Mouse (Mus musculus) adrenal gland, adult 8-10 months (tissue): Measurements from ENCODE around the gene Slc9a1. TPM values are rescaled to one million over a fixed set of nuclear protein-coding genes. Genes with fewer than 3 reads are reported as not detected.

Source experiments
- DNase-seq: peaks from one replicate; pipeline ENCODE4 v3.0.0; 2022
- total RNA-seq, 4 experiments: library from RNA; stranded (reverse); gene quantifications; 2 replicates each; pipeline ENCODE4 v1.2.4; 2022

Slc9a1 gene
- total RNA-seq, 4 experiments from 2014 or later = 50.3 to 83.2 (median 63.5) TPM

DNA sequence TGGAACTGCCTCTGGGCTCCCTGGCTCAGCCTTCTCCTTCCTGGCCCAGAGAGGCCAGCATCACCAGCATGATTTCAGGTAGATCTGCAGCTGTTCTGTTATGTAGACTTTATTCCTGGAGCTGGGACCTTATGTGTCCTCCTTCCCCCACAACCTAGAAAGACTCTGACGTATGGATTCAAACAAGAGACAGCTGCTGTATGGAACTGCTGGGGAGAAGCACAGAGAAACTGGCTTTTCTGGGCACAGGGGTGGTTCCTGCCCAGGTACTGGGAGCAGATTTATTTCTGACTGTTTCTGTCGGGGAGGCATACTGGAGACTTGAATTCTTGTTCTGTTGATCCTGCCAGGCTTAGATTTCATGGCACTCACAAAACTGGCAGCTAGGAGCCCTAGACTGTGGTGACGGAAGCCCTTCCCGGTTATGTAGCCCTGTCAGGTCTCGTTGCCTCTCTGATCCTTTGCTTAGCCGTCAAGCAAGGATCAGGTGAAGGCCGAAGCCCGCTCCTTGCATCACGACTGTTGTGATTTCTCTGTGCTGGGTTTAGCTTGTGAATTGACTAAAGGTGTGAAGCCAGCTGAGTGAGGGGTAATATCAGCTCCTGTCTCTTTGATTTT is 34.2 kb downstream of the Slc9a1 start:
- DNase-seq = no peak

DNA sequence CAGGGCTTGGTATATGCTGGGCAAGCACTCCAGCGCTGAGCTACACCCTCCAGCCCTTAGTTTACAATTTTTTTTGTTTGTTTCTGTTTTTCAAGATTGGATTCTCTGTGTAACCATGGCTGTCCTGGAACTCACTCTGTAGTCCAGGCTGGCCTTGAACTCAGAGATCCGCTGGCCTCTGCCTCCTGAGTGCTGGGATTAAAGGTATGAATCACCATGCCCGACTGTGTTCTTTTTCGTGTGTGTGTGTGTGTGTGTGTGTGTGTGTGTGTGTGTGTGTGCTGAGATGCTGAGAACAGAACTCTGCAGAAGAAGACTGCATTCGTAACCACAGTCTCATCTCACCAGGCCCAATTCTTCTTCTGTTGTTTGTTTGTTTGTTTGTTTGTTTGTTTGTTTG is 34.8 kb downstream of the Slc9a1 start:
- DNase-seq = no peak

DNA sequence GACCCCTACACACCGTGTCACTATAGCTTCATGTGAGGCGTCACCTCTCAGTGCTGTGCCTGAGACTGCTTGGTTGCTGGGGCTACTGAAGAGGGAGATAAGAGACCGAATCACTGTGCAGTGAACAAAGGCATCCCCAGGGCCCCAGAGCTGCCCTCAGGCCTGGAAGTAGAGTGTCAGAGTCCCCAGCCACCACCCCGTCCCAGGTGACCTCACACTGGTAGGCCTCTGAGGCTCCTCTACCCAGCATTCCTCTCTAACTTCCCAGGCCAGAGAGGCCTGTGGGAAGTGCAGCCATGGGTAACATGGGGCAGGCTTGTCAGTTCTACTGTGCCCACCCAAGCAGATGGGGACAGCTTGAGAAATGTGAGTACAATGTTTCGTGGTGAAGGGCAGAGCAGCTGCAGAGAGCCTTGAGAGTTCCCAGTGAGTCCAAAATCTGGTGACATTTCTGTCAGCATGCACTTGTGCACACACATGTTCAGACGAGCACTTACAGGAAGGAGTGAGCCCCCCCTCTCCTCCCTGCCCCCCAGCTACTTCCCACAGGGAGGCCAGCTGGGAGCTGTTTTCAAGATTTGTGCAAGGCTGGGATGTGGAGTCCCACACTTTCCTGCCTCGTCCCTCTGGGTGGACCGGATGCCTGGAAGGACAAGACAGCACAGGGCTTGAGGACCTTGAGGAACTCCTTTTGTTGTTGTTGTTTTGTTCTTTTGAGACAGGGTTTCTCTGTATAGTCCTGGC is 37.0 kb downstream of the Slc9a1 start:
- DNase-seq = no peak

DNA sequence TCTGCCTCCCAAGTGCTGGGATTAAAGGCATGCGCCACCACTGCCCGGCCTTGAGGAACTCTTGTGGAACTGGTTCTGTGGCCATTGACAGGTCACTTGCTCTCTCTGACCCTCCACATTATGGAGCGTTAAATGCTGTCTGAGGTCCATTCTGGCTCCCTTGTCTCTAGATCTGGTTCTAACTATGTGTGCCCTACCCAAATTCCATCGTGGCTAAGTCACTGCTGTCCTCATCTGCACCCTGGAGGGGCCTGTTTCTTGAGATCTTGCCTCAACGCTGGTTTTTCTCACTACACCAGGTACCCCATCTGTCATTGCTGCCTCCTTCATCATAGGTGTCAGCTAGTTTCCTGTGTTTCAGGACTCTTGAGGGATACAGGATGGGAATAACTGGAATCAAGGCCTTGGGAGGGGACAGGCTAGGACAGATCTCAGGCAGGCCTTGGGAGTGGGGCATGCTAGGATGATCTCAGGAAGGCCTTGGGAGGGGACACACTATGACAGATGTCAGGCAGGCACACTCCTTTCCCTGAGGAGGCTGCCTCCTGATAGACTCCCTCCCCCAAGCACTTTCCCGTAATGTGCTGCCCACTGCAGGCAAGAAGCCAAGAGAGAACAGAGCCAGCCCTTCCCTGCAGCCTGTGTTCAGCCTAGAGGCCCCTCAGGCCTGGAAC is 37.7 kb downstream of the Slc9a1 start:
- peak; percentile 71 for DNase-seq

DNA sequence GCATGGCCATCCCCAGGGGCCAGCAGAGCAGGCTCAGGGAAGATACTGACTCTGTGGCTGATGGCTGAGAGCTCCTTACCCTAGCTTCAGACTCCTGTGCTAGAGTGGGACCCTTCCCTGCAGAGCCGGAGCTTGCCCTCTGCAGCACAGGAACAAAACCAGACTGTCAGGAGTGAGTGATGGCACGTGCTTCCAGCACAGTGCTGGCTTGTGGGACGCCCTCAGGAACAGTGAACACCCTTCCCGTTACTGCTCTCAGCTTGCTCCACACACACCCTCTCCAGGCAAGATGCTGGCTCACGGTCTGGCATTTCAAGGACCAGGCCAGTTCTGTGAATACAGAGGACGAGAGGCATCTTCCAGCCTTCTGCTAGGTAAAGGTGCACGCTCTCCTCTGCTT is 38.5 kb downstream of the Slc9a1 start:
- no peak for DNase-seq

DNA sequence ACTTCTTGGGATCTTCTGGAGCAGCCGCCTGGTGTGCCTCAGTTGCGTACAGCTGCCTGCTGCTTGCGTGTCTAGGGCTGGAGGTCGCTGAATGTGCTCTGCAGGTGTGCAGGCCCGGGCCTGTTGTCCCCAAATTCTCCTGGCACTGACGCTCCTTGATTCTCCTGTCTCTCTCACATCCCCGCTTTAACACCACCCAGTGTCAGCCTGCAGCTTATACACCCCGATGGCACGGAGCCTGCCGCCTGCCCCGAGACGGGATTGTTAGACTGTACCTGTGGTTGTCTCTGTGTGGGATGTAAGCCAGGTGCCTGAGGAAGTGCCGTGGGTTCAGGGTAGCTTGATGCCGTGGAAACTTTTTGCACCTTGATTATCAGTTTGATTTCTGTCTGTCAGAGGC is 41.5 kb downstream of the Slc9a1 start:
- DNase-seq = no peak

DNA sequence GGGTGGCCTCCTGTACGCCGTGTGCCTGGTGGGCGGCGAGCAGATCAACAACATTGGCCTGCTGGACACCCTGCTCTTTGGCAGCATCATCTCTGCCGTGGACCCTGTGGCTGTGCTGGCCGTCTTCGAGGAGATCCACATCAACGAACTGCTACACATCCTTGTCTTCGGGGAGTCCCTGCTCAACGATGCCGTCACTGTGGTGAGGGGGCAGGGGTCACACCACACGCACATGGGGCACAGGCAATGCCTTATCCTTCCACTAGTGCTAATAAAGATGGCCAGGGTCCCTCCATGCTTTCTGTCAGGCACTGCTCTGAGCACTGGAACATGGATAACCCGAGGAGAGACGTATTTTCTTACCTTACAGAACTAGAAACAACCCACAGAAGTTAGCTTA is 42.6 kb downstream of the Slc9a1 start:
- DNase-seq = no peak

DNA sequence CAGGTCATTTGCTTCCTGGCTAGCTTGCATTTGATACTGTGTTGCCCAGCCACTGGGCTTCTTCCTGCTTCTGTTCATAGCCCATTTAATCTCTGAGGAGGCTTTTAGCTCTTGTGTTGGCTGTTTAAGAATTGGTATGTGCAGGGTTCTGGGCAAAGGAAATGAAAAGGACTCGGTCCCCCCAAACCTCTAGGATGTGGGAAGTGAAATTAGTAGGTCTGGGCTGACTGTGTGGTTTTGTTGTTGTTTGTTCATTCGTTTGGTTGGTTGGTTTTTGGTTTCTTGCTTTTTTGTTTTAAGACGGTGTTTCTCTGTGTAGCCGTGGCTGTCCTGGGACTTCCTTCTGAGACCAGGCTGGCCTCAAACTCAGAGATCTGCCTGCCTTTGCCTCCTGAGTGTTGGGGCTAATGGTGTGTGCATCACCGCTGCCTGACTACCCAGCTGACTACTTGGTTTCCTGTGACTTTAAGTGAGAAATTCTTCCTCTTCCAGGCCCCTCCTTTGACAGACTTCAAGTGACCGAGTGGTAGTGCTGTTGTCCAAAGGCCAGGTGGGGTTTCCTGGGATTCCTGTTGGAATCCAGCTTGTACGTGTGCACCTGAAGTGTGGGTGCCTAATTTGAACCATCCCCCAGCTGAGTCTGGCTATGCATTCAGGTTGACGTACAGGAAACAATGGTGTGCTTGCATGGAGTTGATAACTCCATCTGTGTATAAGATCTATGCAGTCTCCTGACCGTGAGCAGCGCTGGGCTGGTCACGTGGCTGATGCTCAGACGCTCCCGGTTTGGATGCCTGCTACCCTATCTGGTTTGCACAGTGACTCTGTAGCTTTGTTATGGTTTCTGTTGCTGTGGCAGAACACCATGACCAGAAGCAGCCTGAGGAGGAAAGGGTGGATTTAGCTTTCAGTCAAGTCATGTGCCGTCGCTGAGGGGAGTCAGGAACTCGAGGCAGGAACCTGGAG is 43.4 kb downstream of the Slc9a1 start:
- no peak for DNase-seq

DNA sequence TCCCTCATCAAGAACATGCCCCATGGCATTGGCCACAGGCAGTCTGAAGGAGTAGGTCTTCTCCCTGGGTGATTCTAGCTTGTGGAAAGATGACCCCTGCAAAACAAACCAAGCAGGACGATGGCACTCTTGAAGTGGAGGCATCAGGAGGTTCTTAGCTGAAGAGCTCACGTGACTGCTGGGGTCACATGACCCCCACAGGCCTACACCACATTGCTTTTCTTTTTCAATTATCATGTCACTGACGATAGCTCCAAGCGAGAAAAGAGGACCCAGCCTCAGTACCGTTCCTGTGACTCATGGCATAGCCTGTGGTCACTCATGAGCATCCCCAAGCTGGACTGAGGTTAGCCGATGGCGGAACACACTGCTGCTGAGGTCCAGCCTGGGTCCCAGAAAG is 44.1 kb downstream of the Slc9a1 start:
- no peak for DNase-seq

DNA sequence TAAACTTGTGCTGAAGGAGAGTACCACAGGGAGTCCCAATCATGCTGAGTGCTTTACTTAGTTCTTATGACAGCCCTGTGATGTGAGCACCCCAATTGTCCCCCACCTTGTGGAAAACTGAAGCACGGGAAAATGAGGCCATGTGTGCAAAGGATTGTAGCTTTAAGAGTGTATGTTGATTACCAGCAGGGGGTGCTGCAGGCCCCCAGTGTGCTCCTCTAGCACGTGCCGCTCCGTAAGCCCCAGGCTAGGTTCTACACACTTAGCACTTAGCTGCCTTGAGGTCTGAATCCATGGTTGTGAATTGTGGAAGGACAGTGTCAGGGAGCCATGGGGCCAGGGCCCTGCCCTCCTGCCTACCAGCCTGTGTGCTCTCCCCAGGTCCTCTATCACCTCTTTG is 45.4 kb downstream of the Slc9a1 start:
- no peak for DNase-seq

DNA sequence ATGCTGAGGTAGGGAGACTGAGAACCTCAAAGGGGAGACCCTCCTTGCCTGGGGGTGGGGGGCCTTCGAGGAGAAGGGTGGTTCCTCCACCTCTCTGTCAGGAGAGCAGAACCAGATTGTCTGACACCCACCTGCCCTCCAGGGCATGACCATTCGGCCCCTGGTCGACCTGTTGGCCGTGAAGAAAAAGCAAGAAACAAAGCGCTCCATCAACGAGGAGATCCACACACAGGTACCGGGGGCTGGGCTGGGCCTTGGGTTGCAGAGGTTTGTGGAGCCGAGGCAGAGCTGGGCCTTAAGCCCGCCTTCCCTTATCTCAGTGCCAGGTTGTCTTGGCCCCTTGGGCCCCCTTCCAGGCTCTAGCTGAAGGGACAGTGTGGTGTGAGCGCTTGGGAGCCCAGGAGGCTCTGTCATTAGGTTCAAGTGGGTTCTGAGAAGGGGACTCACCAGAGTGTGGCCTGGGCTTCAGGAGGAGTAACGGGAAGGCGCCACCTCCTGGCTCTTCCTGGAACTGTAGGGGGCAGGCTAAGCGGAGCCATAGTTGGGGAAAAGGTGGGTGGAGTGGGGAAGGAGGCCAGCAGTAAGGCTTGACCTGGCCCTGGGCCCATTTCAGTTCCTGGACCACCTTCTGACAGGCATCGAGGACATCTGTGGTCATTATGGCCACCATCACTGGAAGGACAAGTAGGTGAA is 50.0 kb downstream of the Slc9a1 start:
- no peak for DNase-seq

DNA sequence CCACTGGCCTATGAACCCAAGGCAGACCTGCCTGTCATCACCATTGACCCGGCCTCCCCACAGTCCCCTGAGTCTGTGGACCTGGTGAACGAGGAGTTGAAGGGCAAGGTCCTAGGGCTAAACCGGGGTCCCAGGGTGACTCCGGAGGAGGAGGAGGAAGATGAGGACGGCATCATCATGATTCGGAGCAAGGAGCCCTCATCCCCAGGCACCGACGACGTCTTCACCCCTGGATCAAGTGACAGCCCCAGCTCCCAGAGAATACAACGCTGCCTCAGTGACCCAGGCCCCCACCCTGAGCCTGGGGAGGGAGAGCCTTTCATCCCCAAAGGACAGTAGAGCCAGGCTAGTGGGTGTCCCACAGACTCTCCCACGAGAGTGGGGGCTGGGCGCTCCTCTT is 52.5 kb downstream of the Slc9a1 start:
- no peak for DNase-seq

DNA sequence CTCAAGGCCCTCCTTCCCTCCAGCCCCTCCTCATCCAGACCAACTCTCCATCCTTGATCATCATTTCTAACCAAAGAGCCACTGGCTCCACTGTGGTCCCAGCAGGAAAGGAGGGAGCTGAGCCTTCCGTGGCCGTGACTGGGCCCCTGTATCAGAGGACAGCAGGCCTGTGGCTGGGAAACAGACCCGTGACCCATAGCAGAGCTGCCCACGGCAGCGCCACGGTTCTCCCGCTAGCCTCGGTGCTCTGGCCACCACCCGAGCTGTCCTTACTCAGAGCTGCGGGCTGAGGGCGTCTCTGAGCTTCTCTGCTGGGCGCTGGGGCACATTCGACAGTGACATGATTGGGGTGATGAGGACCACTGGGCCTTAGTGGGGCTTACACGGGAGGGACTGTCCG is 53.1 kb downstream of the Slc9a1 start:
- no peak for DNase-seq

DNA sequence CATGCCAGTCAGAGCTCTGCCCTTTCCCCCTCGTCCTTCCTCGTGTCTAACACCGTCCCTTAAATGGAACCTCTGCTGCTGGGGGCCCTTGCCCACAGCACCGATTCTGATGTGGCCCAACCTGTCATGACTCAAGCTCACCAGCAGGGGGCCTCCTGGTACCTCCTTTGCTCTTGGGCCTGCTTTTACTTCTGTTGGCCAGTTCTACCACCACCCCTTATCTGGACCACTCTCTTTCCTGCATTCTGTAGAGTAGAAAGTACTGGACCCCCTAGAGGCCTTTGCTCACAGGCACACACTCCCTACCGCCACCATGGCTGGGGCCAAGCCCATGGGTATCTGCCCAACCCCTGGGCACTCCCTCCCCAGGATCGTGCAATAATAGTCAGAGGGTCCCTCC is 53.6 kb downstream of the Slc9a1 start:
- no peak for DNase-seq

DNA sequence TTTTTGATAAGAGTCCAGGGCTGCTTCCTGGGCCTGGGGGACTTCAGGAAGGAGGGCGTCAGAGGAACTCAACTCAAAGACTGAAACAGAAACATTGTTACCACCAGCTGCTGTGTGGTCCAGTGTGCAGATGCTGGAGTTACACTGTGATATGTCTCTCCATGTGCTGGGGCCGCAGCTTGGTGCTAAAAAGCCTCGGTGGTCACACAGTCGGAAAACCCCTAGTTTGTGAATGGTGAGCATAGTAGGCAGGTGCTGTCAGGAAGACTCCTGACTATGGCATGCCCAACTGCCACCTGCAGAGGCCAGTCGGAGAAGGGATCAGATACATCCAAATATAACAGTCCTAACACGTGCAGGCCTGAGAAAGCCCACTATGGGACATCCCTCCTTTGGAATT is 54.2 kb downstream of the Slc9a1 start:
- no peak for DNase-seq

DNA sequence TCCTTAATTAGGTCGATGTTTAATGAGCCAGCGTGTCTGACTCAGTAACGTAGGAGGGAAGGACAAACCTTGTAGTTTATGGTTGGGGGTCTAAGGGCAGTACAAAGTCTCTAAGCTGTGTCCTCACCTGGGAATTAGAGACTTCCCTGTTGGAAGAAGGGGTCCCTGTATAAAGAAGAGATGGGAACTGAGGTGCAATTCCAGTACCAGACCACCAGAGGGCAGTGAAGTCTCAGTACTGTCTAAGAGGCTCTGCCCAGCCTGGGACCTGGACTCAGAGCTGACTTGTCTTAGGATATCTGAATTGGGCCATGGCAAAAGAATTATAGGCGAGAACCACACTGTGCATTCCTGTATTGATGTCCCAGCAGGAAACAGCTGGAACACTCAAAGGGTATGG is 54.6 kb downstream of the Slc9a1 start:
- DNase-seq = peak; percentile 61

DNA sequence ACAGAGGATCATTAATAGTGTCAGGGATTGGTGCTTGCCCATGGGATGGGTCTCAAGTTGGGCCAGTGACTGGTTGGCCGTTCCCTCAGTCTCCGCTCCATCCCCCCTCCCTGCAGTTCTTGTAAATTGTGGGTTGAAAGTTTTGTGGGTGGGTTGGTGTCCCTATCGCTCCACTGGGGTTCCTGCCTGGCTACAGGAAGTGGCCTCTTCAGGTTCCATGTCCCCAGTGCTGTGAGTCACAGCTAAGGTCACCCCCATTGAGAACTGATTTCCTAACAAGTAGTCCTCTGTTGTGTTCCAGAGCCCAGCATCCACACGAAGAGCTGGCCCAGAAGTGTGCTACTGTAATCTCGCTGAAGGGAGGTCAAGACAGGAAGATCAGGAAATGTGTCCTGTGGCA is 56.6 kb downstream of the Slc9a1 start:
- no peak for DNase-seq

DNA sequence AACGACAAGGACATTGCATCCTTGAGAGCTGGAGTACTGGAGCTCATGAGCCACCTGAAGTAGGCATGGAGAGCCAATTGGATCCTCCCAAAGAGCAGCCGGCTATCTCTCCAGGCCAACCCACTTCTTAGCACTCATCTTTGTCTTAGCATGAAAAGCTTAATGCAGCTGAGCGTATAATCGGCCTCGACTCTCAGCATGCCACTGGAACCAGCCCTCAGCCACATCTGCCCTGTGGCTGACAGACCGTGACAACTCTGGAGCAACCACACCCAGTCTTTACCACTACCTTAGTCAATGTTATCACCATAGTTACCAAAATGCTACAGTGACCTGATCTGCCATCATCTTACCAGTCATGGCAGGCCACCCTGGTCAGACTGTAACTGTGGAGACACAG is 62.0 kb downstream of the Slc9a1 start:
- no peak for DNase-seq

DNA sequence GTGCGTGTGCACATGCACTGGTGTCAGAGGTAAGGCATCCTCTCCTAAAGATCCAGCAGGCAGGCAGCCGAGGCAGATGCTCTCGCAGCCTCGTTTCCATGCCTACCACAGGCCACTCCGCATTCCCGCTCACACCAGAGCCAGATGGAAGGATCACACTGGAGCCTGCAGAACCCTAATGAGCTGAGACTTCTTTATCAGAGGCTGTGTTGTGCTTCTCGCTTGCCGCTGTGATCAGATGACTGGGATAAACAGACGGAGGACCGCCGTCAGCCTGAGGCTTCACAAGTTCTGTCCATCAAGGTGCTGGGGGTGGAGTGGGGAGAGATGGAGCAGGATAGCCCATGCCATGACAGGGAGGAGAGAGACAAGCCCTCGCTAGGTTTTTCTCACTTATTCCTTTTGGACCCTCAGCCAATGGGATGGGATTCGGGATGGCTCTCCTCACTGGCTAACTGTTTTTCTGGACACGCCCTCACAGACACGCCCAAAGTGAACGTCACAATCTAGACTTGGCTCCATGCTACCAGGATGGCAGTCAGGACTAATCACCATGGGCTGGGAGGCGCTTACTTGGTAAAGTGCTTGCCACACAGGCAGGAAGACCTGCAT is 63.2 kb downstream of the Slc9a1 start:
- DNase-seq = no peak

DNA sequence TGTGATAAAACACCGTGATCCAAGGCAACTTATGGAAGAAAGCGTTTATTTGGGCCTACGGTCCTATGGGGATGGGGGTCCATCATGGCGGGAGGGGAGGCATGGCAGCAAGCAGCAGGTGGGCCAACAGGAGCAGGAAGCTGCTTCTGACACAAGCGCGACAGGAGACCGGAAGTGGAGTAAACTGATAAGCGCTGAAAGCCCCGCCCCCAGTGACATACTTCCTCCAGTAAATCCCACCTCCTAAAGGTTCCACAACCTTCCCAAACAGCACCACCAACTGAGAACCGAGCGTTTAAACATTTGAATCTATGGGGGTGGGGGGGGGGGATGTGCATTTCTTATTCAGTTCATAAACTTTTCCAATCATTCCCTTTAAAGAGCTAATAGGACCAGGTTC is 66.4 kb downstream of the Slc9a1 start:
- DNase-seq = no peak

DNA sequence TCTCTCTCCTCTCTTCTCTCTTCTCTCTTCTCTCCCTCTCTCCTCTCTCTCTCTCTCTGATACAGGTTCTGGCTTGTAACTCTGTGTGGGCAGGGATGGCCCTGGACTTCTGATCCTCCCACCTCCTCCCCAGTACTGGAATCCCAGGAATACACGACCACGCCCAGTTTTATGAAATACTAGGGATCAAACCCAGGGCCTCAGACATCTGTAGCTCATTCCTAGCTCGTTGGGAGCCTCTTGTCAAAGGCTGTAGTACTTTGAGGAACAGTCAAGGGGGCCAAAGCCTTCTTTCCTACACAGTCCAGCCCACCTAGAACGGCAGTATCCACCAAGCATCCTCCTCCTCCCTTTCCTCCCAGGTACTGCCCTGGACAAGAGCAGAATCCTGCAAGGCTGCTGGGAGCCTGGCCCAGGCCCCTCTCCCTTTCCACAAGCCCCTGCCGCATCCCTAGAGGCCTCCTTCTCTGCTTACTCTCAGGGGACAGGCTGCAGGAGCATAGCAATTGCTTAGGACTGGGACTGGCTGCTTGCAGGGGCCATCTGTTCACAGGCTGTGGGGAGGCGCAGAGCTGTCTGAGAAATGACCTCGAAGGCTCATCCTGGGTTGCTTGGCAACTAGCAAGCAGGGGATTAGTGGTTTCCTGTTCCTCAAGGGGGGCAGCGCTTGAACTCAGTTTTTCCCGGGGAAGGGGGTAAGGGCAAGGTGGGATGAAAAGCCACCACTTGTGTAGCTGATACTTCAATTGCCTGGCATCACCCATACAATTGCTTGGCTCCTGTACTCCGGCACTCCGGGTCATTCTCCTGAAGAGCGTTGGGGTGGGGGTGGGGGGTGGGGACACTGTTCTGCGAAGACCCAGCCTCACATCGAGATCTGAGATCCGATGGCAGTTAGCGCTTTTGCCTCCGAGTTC is 70.2 kb downstream of the Slc9a1 start:
- no peak for DNase-seq
